Mouse (Mus musculus) bone marrow, adult 2 months (tissue): ENCODE measurements around the gene Fgf15.

ENCODE experiments used
- CTCF ChIP-seq: fragments of 200-500 bp; IDR thresholded peaks from 2 replicates; pipeline ENCODE4 v1.5.1; 2011; ENCODE audit warnings: low read length, control low read depth; ENCODE audit not compliant: control insufficient read depth, insufficient read depth
- POLR2A ChIP-seq: fragments of 200-500 bp; IDR thresholded peaks from 2 replicates; pipeline ENCODE4 v1.6.1; 2011; ENCODE audit warnings: low read depth, mild to moderate bottlenecking, control low read depth, low read length, borderline replicate concordance; ENCODE audit not compliant: control insufficient read depth

DNA sequence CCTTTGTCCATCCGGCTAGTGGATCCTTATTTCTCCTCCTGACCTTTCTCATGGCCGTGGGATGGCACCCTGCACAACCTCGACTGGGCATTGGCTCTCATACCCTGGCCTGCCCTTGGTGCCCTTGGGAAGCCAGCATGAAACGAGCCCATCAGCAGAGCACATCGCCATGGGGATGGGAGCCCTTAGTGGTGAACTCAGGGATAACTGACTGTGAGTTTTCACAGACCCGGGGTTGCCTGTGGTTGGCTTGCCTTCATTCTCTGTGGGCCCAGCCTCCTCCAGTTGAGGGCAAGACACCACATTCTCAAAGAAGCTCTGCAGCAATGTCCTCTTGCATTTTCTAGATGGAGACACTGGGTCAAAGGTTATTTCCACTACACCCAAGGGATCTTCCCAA, 4.0 kb upstream of the Fgf15 start:
- TF ChIP-seq CTCF (no peak), POLR2A (no peak)
